Mouse (Mus musculus) 3T3-L1 (cell line): Measurements from ENCODE around the gene Src.

Experiments
- DNase-seq: peaks from one replicate; pipeline ENCODE4 v3.0.0-alpha.2; 2015; ENCODE audit warnings: low read depth, low spot score

Gene Src

GRCm38 (mm10) chr2:157437123-157437522 lies 18.9 kb downstream of the Src start:
- DNase-seq: no peak

- DNase-seq: no peak
These were observed 23.1 kb downstream of the Src start for GRCm38 (mm10) chr2:157441363-157441762.

- DNase-seq: peak; percentile 96
These were observed 29.3 kb downstream of the Src start for GRCm38 (mm10) chr2:157447297-157448158.

- DNase-seq: peak; percentile 55
These were observed 30.1 kb downstream of the Src start for GRCm38 (mm10) chr2:157448356-157448755.

GRCm38 (mm10) chr2:157450905-157451304 lies 32.7 kb downstream of the Src start:
- DNase-seq: peak; percentile 30

GRCm38 (mm10) chr2:157451372-157452040 lies 33.3 kb downstream of the Src start:
- DNase-seq: peak; percentile 79

GRCm38 (mm10) chr2:157457100-157457806 lies 39.0 kb downstream of the Src start:
- peak; percentile 79 for DNase-seq

GRCm38 (mm10) chr2:157458472-157458871 lies 40.2 kb downstream of the Src start:
- DNase-seq: peak; percentile 50

- no peak for DNase-seq
These were observed 41.5 kb downstream of the Src start for GRCm38 (mm10) chr2:157459736-157460135.

- no peak for DNase-seq
These were observed 44.8 kb downstream of the Src start for GRCm38 (mm10) chr2:157462776-157463710.

- no peak for DNase-seq
These were observed 45.9 kb downstream of the Src start for GRCm38 (mm10) chr2:157463887-157464745.

GRCm38 (mm10) chr2:157464746-157465126 lies 46.5 kb downstream of the Src start:
- no peak for DNase-seq

GRCm38 (mm10) chr2:157466836-157467235 lies 48.6 kb downstream of the Src start:
- no peak for DNase-seq

GRCm38 (mm10) chr2:157468130-157468796 lies 50.0 kb downstream of the Src start:
- peak; percentile 24 for DNase-seq

GRCm38 (mm10) chr2:157471292-157471691 lies 53.0 kb downstream of the Src start:
- DNase-seq: no peak

- no peak for DNase-seq
These were observed 53.5 kb downstream of the Src start for GRCm38 (mm10) chr2:157471737-157472136.

- no peak for DNase-seq
These were observed 54.2 kb downstream of the Src start for GRCm38 (mm10) chr2:157472469-157472868.

GRCm38 (mm10) chr2:157474269-157474729 lies 56.1 kb downstream of the Src start:
- no peak for DNase-seq
